Mouse (Mus musculus): ENCODE data around the gene Psmb11. TPM values are rescaled to one million over a fixed set of nuclear protein-coding genes. Genes with fewer than 3 reads are reported as not detected.

Psmb11 gene
- polyA plus RNA-seq, 2 experiments from 2014 or later, result not detected

DNA sequence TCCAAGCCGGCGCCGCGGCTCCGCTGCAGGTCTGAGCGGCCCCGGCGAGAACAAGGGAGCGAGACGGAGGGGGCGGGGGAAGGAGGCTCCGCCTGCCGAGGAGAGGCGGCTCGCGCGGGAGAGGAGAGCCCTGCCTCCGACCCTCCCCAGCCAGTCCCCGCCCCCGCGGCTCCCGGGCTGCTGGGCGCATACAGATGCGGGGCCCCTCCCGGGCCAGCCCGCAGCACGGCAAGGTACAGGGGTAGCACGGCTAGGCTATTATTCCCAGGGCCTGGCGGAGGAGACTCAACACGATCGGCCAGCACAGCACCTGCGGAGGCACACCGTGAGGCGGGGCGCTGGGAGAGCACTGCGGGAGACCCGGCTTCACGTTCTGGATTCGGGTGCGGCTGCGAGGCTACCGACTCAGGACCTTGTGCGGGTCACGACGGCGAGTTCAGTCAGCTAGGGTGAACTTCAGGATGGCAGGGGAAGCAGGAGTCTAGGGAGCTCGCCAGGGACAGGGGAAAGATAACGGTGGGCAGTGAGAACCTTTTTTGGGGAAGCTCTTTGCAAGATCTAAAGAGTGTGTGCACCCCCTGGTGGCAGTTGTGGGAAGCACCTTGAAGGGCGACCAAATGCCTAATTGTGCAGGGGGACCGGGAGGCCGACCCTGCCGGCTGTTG is 20.2 kb downstream of the Psmb11 start, which contains the start of gene Cdh24:
Cdh24 (minus strand) TSS at position 60 of the 665 bp plus-strand sequence.
- ATAC-seq, result peak; percentile 85

DNA sequence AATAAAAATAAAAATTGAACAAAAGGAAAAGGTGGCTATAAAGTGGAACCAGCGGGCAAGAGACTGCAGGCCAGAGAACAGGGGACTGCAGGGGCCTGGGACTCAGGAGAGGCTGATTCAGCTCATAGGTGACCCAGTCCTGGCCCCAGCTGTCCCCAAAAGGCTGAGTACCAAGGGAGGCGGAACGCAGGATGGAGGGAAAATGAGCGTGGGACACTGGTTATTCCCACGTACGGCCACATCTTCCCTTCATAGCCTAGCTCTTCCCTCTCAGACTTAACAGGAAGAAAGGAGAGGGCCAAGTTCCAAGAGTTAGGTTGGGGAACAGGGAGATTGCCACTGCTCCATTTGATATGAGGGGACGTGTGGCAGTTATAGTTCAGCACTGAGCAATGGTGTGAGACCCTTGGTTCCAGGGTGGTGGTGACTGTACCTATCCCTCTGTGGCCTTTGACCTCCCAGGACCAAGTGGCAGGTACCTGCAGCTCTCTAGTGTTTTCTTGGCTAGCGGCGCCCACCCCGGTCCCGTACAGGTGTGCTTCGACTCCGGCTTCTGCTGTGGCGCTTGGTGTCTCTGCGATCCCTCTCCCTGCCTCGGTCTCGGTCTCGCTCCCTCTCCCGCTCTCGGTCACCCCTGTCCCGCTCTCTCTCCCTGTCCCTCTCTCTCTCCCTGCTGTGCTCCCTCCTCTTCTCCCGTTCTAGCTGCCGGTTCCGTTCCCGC is 21.2 kb downstream of the Psmb11 start:
- no peak for ATAC-seq

DNA sequence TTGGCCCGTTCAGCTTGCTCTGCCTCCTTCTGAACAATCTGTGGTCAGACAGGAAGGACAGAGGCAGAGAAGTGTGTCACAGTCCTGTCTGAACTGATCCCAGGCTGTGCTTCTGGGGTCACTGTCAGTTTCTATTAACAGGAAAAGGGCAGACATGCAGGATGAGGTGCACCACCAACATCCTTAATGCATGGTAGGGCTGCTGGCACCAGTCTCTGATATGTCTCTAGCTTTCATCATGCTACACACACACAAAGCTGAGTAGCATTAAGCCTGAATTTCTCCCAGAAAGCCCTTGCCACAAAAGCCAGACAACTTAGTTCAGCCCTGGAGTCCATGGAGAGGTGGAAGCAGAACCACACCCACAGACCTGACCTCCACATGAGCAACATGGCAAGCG is 21.8 kb downstream of the Psmb11 start:
- ATAC-seq, result no peak

DNA sequence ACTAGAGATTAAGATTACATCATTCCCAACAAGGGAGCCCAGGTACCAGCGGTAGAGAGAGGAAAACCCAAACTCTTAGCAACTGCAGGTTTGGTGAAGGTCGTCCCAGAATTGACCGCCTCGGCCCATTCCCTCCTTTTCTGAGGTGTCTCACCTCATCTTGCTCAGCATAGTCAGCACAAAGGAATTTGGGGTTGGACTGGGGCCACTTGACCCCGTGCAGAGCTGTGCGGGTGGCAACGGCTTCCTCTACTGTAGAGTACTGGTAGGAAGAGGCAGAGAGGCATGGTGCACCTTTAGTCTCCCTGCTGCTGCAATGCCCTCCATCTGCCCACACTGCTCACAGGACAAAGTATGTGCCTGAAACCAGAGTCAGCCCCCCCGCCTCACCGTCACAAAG is 23.1 kb downstream of the Psmb11 start:
- ATAC-seq, result no peak

DNA sequence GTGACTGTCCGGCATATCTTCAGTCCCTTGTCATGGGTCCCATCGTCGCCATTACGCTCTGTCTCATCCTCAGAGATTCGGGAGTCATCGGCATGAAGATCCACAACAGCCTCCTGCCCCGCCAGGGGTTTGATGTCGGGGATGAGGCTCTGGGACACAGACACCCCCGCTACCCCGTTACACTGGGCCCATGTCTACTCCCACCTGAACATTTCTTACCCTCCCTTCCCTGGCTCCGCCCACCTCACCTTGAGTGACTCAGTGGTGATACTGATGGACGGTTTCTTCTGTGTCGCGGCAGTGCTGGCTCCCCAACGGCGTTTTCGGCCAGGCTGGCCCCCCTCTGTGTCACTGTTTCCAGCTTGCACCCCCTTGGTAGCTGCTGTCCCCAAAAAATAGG is 25.2 kb downstream of the Psmb11 start:
- no peak for ATAC-seq

DNA sequence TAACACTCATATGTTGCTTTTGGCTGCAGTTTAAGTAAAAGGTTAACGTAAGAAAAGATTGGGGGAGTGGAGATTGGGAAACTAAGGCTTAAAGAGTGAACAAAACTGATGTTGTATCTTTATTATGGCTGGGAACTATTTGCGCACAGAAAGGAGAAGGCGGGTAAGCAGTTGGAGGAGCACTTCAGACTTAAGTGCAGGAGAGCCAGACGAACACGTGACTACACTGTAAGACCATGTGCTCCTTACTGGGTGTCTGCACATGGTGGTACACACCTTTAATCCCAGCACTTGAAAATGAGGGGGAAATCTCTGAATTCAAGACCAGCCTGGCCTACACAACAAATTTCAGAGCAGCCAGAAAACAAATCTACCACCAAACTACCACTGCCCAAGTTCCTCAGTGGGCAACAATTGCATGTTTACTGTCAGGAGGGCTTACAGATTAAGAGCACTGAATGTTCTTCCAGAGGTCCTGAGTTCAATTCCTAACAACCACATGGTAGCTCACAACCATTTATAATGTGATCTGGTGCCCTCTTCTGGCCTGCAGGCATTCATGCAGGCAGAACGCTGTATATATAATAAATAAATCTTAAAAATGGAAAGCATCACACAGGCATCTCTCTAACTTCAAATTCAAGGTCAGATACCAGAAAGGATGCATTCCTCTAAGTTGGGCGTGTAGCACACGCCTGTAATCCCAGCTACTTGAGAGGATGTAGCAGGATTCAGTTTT is 25.8 kb downstream of the Psmb11 start:
- no peak for ATAC-seq

DNA sequence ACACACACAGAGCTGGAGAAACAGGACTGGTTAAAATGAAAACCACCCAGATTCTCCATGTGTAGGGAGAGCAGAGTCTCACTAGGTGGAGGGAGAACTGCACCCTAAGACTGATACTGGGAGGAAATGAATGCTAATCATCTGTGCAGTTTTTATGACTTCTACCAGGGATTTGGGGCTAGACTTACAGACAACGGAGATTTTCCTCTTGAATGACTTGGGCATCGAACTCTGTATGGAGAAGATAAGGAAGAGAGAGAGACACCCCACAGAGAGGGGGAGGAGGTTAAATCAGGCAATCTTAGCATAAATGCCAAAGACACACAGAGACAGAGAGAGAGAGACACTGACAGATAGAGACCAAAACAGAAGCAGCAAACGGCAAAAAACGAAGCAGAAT is 26.7 kb downstream of the Psmb11 start:
- ATAC-seq, result no peak

DNA sequence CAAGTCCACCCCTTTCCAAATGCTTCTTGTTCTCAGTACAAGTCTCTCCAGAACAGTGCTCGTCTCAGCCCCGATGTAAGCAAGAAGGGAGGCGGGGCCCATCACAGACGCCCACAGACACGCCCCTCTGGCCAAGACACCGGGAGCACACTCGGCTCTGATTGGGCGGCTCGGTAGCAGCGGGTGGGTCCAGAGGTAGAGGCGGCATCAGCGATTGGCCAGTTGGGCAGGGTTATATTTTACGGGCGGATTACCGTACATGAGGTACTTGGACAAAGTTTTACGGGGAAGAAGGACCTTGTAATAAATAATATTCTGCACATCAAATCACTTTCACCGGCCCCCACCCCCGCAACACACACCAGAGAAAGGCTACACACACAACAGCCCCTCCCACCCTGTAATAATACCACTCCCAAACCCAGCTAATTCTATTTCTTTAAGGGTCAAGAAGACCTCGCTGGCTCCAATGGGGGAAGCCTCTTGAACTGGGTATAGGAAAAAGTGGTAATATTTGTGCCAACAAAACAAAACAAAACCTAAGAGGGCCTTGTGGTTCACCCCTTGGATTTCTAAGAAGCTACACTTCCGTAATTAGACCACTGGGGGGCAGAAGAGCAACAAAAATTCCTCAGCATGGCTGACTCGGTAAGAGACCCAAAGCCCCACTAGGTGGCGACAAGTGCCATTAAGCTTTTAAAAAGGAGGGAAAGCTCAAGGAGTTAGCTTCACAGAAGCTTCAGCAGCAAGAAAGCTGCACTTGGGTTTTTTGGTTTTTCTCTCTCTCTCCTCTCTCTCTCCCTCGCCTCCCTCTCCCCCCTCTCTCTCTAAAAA is 29.6 kb downstream of the Psmb11 start:
- ATAC-seq, result peak; percentile 73

DNA sequence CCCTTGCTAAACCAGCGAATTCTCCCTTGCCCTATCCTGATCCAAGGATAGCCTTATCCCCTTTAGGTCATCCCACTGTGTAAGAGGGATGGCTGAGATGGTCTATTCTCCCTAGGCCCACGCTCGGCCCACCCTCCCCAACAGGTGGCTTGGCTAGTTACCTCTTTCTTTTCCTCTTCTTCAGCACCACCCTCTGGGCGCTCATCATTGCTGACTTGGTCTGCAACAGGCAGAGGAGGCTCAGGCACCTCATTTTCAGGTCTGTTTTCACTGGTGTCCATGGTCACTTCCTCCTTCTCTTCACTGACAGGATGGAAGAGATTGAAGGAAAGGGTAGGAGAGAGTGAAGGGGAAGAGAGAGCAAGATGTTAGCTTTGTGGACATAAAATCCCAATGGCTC is 30.3 kb downstream of the Psmb11 start:
- ATAC-seq, result no peak

DNA sequence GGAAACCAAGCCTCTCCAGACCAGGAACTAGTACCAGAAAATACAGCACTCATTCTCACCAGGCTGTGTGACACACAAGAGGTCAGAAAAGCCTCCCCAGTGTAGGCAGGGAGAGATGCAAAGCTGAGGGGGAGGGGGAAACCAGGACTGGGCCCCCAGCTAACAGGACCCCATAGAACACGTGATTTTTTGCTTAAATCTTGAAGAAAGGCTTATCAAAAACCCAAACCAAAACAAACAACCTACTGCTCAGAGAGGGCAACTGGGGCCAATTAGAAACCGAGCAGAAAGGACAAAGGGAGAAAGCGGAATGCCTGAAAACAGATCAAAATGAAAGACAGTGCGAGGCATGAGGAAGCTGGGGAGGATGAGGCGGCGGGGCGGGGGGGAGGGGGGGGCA is 31.6 kb downstream of the Psmb11 start:
- no peak for ATAC-seq

DNA sequence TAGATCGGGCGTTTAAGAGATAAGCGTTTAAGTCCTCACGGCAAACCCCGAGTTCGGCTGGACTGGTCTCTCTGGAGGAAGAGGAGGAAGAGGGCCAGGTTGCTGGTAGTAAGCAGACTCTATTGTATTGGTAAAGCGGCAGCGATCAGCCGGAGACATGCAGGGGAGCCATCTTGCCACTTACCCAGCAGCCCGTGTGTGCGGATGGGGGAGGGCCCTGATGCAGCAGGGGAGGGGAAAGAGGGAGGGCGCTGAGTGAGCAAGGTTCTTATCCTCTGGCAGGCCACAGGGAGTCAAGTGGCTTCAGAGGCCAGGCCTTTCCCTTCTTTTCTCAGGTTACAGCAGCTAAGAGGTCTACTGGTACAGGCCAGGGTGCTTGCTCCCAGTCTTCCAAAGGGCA is 32.3 kb downstream of the Psmb11 start:
- ATAC-seq, result peak; percentile 91

DNA sequence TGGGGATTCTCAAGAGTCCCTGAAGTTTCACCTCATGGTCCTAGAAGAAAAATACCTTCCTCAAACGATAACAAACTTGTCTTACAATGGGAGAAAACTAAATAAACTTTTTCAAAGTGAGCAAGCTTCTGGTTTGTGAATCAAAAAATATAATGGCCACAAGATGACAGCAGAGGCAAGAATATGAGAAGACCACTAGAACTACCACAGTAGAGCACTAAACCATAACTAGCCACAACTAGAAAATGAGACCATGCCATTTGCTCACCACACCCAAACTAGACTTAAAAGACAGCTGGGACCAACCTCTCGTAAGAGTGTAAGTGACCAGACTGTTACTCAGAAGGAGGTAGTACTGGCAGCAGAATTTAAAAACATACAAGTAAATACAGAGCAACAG is 38.8 kb downstream of the Psmb11 start:
- ATAC-seq, result no peak

DNA sequence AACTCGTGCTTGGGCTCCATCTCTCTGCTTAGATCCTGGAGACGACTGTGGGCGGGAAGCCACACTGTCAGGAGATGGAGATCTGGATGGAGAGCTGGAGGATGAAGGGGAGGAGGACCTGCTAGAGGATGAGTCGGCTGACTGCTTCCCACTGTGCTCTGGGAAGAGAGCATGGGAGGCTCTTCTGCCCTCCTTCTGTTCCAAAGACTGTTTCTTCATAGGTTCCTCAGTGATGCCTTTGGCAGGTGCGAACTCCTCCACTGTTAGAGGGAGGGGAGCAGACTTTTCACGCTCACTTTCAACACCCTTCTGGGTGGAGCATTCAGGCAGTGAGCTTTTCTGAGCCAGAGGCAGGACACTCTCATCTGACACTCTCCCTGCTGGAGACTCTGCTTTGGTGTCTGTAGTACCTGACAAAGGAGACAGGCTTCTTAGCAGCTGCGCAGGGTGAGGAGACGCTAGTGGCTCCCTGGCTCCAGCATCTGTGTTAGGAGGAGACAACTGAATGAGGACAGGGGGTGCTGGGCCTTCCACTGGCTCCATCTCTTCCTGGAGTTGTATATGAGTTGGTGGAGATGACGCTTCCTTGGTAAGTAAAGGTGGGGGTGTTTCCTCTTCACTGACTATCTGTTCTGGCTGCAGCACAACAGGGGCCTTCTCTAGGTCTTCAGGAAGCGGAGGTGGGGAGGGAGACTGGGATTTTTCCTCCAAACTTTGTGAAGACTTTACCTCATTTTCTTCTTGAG is 43.4 kb downstream of the Psmb11 start:
- no peak for ATAC-seq

DNA sequence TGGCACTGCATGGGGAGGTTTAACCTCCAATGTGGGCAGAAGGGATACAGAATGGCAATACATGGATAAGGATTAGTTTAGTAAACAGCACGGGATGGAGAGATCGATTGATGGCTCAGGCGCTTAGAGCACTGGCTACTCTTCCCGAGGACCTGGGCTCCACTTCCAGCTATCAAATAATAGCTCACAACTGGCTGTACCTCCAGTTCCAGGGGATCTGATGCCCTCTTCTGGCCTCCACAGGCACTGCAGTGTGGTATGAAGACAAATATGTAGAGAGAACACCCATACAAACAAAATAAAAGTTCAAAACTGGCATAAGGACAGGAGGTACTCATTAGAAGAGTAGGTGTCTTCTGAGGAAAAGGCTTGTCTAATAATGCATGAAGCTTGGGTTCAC is 48.1 kb downstream of the Psmb11 start:
- peak; percentile 39 for ATAC-seq

DNA sequence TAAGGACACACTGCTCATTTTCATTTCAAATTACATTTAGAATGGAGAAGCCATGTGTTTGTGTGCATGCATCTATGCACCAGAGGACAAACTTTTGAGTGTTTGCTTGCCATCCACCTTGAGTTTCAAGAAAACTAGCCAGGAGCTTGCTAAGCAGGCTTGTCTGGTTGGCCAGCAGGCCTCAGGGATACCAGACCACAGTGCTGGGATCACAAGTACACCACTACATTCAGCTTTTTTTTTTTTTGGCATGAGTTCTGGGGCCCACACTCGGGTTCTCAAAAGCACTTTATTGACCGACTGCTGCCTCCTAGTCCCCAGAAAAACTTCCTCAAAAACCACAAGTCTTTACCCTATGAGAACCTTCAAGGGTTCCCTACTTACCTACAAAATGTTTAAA is 53.1 kb downstream of the Psmb11 start:
- ATAC-seq, result no peak

DNA sequence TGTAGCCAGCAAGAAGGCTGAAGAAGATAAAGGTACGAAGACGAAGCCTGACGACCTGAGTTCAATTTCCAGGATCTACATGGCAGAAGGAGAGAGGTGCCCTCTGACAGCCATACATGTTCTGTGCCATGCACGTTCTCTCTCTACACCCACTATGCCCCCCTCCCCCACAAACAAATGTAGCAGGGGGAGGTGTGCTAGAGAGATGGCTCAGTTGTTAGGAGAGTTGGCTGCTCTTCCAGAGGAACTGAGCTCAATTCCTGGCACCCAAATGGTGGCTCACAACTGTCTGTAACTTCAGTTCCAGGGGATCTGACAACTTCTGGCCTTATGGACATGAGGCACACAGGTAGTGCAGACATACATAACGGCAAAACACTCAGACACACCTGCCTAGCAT is 55.1 kb downstream of the Psmb11 start:
- no peak for ATAC-seq

DNA sequence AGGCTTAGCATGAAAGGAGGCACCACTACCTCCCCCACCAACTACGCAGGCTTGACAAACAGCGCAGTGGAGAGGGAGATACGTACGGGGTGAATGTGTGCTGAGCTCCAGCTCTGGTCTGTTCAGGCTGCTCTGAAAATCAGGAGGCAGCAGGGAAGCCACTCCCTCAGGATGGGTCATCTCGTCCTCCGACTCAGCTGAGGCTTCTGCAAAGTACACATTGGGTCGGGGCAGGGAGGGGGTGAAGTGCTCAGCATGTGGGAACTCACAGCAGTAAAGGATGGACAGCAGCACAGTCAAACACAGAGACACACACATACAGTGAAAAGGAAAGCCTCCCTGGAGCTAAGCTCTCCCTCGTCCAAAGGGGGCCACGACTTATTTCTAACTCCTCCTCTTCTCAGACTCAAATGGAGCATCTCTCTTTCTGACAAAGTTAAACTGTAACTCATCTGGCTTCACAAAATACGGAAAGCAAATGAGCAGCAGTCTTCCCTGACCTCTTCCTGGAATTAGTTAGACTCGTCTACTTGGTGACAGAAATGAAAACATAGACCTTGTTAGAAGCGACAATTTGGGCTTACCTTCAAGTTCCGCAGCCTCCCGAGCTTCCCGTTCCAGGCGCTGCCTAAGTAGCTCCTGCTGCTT is 57.5 kb downstream of the Psmb11 start:
- no peak for ATAC-seq

Data from CD4-positive, CD25-positive, alpha-beta regulatory T cell, adult 4 months (primary cell).